Mouse (Mus musculus): ENCODE results near the gene Steap1.

Steap1 gene

GRCm38 (mm10) chr5:5748866-5749682, at the start of gene Steap1:
Gene Steap1 (minus strand): TSS chr5:5749326.
- CTCF ChIA-PET = interaction anchor here (0.5 to 3.8 kb wide), 48 partner anchors 8 to 1959 kb away, joined by 3 to 37 read pairs (median 4); partner anchors contain the start of gene Gtpbp10 (in 1 of the 4)
- POLR2A ChIA-PET = interaction anchor here (0.5 to 2.0 kb wide), 18 partner anchors 16 to 264 kb away, joined by 3 to 17 read pairs (median 4); partner anchors contain the start of gene Gtpbp10 (in 2 of the 4)

- CTCF ChIA-PET = no interaction called here
These were observed 38.0 kb upstream of the Steap1 start for GRCm38 (mm10) chr5:5787106-5787505.

GRCm38 (mm10) chr5:5756392-5757019, 7.4 kb upstream of the Steap1 start:
- POLR2A ChIA-PET = no interaction called here
- CTCF ChIA-PET = interaction anchor here in 1 of 4 experiments (0.6 to 0.7 kb wide), 2 partner anchors 12 to 1520 kb away, joined by 3 read pairs; no protein-coding TSS in a partner anchor

More at GRCm38 (mm10) chr5:5787106-5787505, 38.0 kb upstream of the Steap1 start:
- POLR2A ChIA-PET = no interaction called here

GRCm38 (mm10) chr5:5755039-5755438, 5.9 kb upstream of the Steap1 start:
- CTCF ChIA-PET = no interaction called here
- POLR2A ChIA-PET = interaction anchor here in 1 of 4 experiments (0.6 kb wide), 1 partner anchor 380 kb away, joined by 3 read pairs; no protein-coding TSS in a partner anchor

- ChIA-PET CTCF (interaction anchor here (0.5 to 3.8 kb wide), 46 partner anchors 9 to 1958 kb away, joined by 3 to 37 read pairs (median 4); partner anchors contain the start of gene Gtpbp10 (in 1 of the 4)), POLR2A (interaction anchor here (0.9 to 2.0 kb wide), 11 partner anchors 56 to 256 kb away, joined by 3 to 17 read pairs (median 4); partner anchors contain the start of gene Gtpbp10 (in 1 of the 4))
These were observed 671 bp upstream of the Steap1 start for GRCm38 (mm10) chr5:5749772-5750222.

GRCm38 (mm10) chr5:5734445-5734844, 14.7 kb downstream of the Steap1 start:
- ChIA-PET CTCF (no interaction called here), POLR2A (no interaction called here)

GRCm38 (mm10) chr5:5732858-5733257, 16.3 kb downstream of the Steap1 start:
- ChIA-PET POLR2A (interaction anchor here in 1 of 4 experiments (1.8 kb wide), 1 partner anchor 16 kb away, joined by 4 read pairs; the partner anchor contains the start of gene Steap1), CTCF (no interaction called here)

- ChIA-PET POLR2A (interaction anchor here in 1 of 4 experiments (1.8 kb wide), 1 partner anchor 17 kb away, joined by 4 read pairs; the partner anchor contains the start of gene Steap1), CTCF (no interaction called here)
These were observed 16.9 kb downstream of the Steap1 start for GRCm38 (mm10) chr5:5732208-5732607.

GRCm38 (mm10) chr5:5729904-5730303, 19.2 kb downstream of the Steap1 start:
- POLR2A ChIA-PET = no interaction called here
- CTCF ChIA-PET = no interaction called here

- POLR2A ChIA-PET = no interaction called here
- CTCF ChIA-PET = no interaction called here
These were observed 26.9 kb downstream of the Steap1 start for GRCm38 (mm10) chr5:5722217-5722616.

- CTCF ChIA-PET = interaction anchor here in 1 of 4 experiments (0.5 kb wide), 1 partner anchor 21 kb away, joined by 3 read pairs; no protein-coding TSS in a partner anchor
- POLR2A ChIA-PET = no interaction called here
These were observed 38.1 kb downstream of the Steap1 start for GRCm38 (mm10) chr5:5711032-5711431.

- POLR2A ChIA-PET = interaction anchor here in 2 of 4 experiments (1.0 to 3.0 kb wide), 4 partner anchors 8 to 14 kb away, joined by 4 to 12 read pairs (median 7); partner anchors contain the start of gene Steap2 (in 2 of the 2)
- CTCF ChIA-PET = interaction anchor here in 3 of 4 experiments (0.6 to 1.5 kb wide), 3 partner anchors 41 to 407 kb away, joined by 3 to 6 read pairs (median 3); partner anchors contain the start of gene Steap1 (in 1 of the 3)
These were observed 41.5 kb downstream of the Steap1 start for GRCm38 (mm10) chr5:5707341-5708278.

GRCm38 (mm10) chr5:5705019-5705418, 44.1 kb downstream of the Steap1 start:
- POLR2A ChIA-PET = no interaction called here
- CTCF ChIA-PET = interaction anchor here in 1 of 4 experiments (1.0 kb wide), 1 partner anchor 44 kb away, joined by 3 read pairs; the partner anchor contains the start of gene Steap1

- POLR2A ChIA-PET = interaction anchor here in 2 of 4 experiments (0.7 to 2.5 kb wide), 6 partner anchors 8 to 142 kb away, joined by 4 to 8 read pairs (median 5); partner anchors contain the start of genes Cfap69 (in 1 of the 2) and Gtpbp10 (in 1 of the 2)
- CTCF ChIA-PET = interaction anchor here in 2 of 4 experiments (0.6 to 1.1 kb wide), 2 partner anchors 37 to 49 kb away, joined by 4 to 5 read pairs; partner anchors contain the start of gene Steap1 (in 1 of the 2)
These were observed 48.7 kb downstream of the Steap1 start for GRCm38 (mm10) chr5:5700386-5700785.

GRCm38 (mm10) chr5:5698830-5699229, 50.3 kb downstream of the Steap1 start:
- ChIA-PET POLR2A (interaction anchor here in 2 of 4 experiments (0.7 to 2.5 kb wide), 7 partner anchors 10 to 146 kb away, joined by 3 to 8 read pairs (median 5); partner anchors contain the start of genes Gtpbp10 (in 2 of the 2) and Cfap69 (in 1 of the 2)), CTCF (interaction anchor here in 1 of 4 experiments (0.7 kb wide), 1 partner anchor 50 kb away, joined by 3 read pairs; the partner anchor contains the start of gene Steap1)

GRCm38 (mm10) chr5:5695401-5695942, 53.7 kb downstream of the Steap1 start:
- CTCF ChIA-PET = no interaction called here
- POLR2A ChIA-PET = interaction anchor here in 2 of 4 experiments (0.6 to 3.6 kb wide), 4 partner anchors 12 to 191 kb away, joined by 4 to 12 read pairs (median 6); partner anchors contain the start of gene Gtpbp10 (in 1 of the 2)
